ENCODE assay signal across 11 mouse cellular contexts in the genomic region with DNA sequence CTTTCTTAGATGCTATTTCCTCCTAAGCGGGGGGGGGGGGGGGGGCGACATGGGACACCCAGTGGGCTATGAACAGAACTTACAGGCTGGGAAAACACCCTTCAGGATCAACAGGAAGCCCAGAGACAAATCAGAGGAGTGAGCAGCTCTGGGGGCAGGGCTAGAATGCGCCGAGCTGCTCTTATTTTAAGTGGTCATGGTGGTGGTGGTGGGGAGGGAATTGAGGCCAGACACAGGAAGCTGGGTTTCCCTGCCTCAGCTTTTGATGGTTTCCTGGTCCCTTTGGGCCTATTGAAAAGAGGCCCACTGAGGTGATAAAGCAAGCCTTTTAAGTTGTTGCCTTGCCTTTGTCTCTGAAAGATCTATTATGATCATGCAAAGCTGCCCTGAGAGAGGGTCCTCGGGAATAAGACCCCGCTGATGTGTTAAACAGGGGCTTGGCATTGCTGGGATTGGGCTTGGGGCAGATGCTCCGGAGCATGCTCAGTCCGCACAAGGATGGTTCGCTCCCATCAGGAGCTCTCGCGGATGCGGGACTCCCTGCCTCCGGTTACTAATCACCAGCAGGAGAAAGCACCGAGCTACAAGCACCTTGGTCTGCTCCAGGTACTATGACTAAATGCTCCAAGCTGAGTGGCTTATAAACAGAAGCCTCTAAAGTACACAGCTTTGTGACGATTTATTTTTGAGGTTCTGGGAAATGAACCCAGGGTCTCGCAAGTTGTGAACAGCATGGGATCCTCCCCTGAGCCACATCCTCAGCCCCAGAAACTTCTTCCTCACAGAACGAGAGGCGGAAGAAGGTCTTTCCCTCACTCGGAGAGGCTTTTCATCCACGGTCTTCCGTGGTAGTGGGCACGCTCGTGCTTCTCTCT. TPM values are rescaled to one million over a fixed set of nuclear protein-coding genes. Genes with fewer than 3 reads are reported as not detected.
DNase-seq lines count a peak whose midpoint lies in the region; ATAC-seq lines count a peak whose summit lies in the region.
"Had no signal": no experiment of that assay in that cellular context is flagged by ENCODE, and none has a peak within 500 bp of the region (broad histone marks: within the 10 kb centered on the region; RNA-seq: fewer than 3 reads in every experiment).

No protein-coding gene starts in this region.

- H3K36me3 ChIP-seq in heart, embryonic 10.5 days = no peaks in the 10 kb centered on the region
- H3K36me3 ChIP-seq in hindbrain, embryonic 14.5 days (replicated peaks; ENCODE audit: control insufficient read depth, insufficient read depth) = no peaks in the 10 kb centered on the region
- no peaks in the 10 kb centered on the region for H3K36me3 ChIP-seq in midbrain, embryonic 14.5 days (ENCODE audit: control insufficient read depth, insufficient read depth, low read length)
- H3K36me3 ChIP-seq: heart, embryonic 15.5 days had no signal

- 26% methylated on average over 22 of the region's 23 CpGs for WGBS in heart, embryonic 10.5 days
- 32% methylated on average over 22 of the region's 23 CpGs for WGBS in hindbrain, embryonic 14.5 days
- WGBS in midbrain, embryonic 14.5 days = 29% methylated on average over 23 of the region's 23 CpGs

- H3K4me2 ChIP-seq in hindbrain, embryonic 14.5 days (replicated peaks) = peak overlapping the region; percentile 19; the same call in 1 of the 2 replicates
- 0 out of 2 replicates have a peak overlapping the region, but pooled peaks have one; percentile 17 for H3K4me2 ChIP-seq in midbrain, embryonic 14.5 days (ENCODE audit: low read length)
- H3K4me2 ChIP-seq: heart, embryonic 15.5 days had no signal

- peak overlapping the region; percentile 27 for H3K4me3 ChIP-seq in heart, embryonic 10.5 days
- no peak overlapping the region for H3K4me3 ChIP-seq in hindbrain, embryonic 14.5 days (replicated peaks; ENCODE audit: low read length)
- no peak overlapping the region for H3K4me3 ChIP-seq in midbrain, embryonic 14.5 days (replicated peaks; ENCODE audit: low read depth, low read length)
- H3K4me3 ChIP-seq: heart, embryonic 15.5 days had no signal

- no peak for ATAC-seq in hindbrain, embryonic 14.5 days (ENCODE audit: low FRiP score)
- no peak for ATAC-seq in midbrain, embryonic 14.5 days (ENCODE audit: low FRiP score, low TSS enrichment)

- no peak overlapping the region for H3K9ac ChIP-seq in hindbrain, embryonic 14.5 days
- no peak overlapping the region for H3K9ac ChIP-seq in midbrain, embryonic 14.5 days (replicated peaks; ENCODE audit: low read length)
- H3K9ac ChIP-seq: heart, embryonic 15.5 days had no signal

- DNase-seq in heart, embryonic 10.5 days (ENCODE audit: low spot score) = no peak
- DNase-seq in heart, postnatal 4 days = no peak
- peak; percentile 43 for DNase-seq in ZHBTc4 (ENCODE audit: low read depth, low spot score)
- no peak for DNase-seq in hindbrain, embryonic 14.5 days (ENCODE audit: low spot score)
- no peak for DNase-seq in midbrain, embryonic 14.5 days
- DNase-seq in adrenal gland, postnatal 25 days = no peak
- no peak for DNase-seq in ovary, postnatal 36 days (ENCODE audit: low spot score)
- DNase-seq in kidney, adult 18-20 months = no peak
- DNase-seq: lung, postnatal 36 days; right cerebral cortex, postnatal 25 days had no signal

- H3K4me1 ChIP-seq in heart, embryonic 10.5 days = peaks cover 27% of the 10 kb centered on the region
- 0 out of 2 replicates have a peak, but pooled peaks cover 5% of the 10 kb centered on the region for H3K4me1 ChIP-seq in hindbrain, embryonic 14.5 days (replicated peaks; ENCODE audit: control insufficient read depth, insufficient read depth, low read length)
- H3K4me1 ChIP-seq in midbrain, embryonic 14.5 days (ENCODE audit: control insufficient read depth, insufficient read depth, low read length) = no peaks in the 10 kb centered on the region

- H3K9me3 ChIP-seq in heart, embryonic 10.5 days = no peaks in the 10 kb centered on the region
- no peaks in the 10 kb centered on the region for H3K9me3 ChIP-seq in hindbrain, embryonic 14.5 days (ENCODE audit: control insufficient read depth, low read length)
- no peaks in the 10 kb centered on the region for H3K9me3 ChIP-seq in midbrain, embryonic 14.5 days (ENCODE audit: control insufficient read depth, low read length)
- H3K9me3 ChIP-seq: heart, embryonic 15.5 days had no signal

- peak overlapping the region; percentile 42; the same call in 1 of the 2 replicates for H3K27ac ChIP-seq in heart, embryonic 10.5 days
- H3K27ac ChIP-seq in hindbrain, embryonic 14.5 days = no peak overlapping the region
- H3K27ac ChIP-seq in midbrain, embryonic 14.5 days (replicated peaks; ENCODE audit: low read depth, low read length) = no peak overlapping the region
- H3K27ac ChIP-seq: heart, embryonic 15.5 days had no signal

- H3K27me3 ChIP-seq in heart, embryonic 10.5 days (ENCODE audit: insufficient read depth, poor library complexity, severe bottlenecking) = 0 out of 2 replicates have a peak, but pooled peaks cover 5% of the 10 kb centered on the region
- H3K27me3 ChIP-seq in hindbrain, embryonic 14.5 days (ENCODE audit: control insufficient read depth, insufficient read depth, low read length) = no peaks in the 10 kb centered on the region
- no peaks in the 10 kb centered on the region for H3K27me3 ChIP-seq in midbrain, embryonic 14.5 days (ENCODE audit: control insufficient read depth, insufficient read depth, low read length)
- H3K27me3 ChIP-seq: heart, embryonic 15.5 days had no signal

RNA-seq across cellular contexts. Expression of gene Mxi1, which starts 46.2 kb away (rescaled TPM):
- polyA plus RNA-seq in heart, embryonic 10.5 days (2016; fragmentation: Nextera tagmentation; extraction: Ambion mirVana) = 27.7 and 28.7 TPM in 2 replicates
- 10 to 100 TPM; 26.1 to 27.1 TPM for total RNA-seq in heart, postnatal 4 days (2021)
- polyA plus RNA-seq in hindbrain, embryonic 14.5 days (2014; fragmentation: Nextera tagmentation; extraction: Ambion mirVana) = 50.4 and 51.1 TPM in 2 replicates
- 51.0 and 59.3 TPM in 2 replicates for polyA plus RNA-seq in midbrain, embryonic 14.5 days (2014; fragmentation: Nextera tagmentation; extraction: Ambion mirVana)
- 33.6 and 40.2 TPM in 2 replicates for total RNA-seq in adrenal gland, postnatal 25 days (2021)
